Mouse (Mus musculus) E14TG2a.4 (cell line): Measurements from ENCODE around the gene Tpm3.

Experiments
- CTCF ChIP-seq: conservative IDR thresholded peaks from 2 replicates; pipeline ENCODE4 v1.5.1; 2014; ENCODE audit warnings: low read length
- POU5F1 ChIP-seq: IDR thresholded peaks from 2 replicates; pipeline ENCODE4 v1.6.1; 2014; ENCODE audit warnings: low read length, borderline replicate concordance

DNA sequence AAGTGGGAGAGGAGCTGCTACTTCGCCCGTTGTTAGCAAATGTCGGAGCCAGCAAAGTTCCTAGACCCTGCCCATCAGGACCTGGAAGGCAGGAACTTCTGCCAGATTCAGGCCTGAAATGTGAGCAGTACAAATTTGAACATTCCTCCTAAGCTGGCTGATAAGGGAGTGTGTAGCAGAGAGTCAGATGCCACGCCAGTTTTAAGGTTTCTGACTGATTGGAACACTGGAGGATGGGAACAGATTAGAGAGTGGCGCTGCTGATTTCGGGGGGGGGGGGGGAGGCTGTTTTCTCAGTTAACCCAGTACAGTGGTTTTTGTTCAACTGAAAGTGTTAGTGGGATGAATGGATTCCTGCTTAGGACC is 8.0 kb downstream of the Tpm3 start:
- no peak for TF ChIP-seq CTCF
- no peak for TF ChIP-seq POU5F1
